Mouse (Mus musculus): Measurements from ENCODE around the gene Nr2e1. TPM values are rescaled to one million over a fixed set of nuclear protein-coding genes. Genes with fewer than 3 reads are reported as not detected.

Nr2e1 gene
- polyA plus RNA-seq, 1 experiment = not detected

DNA sequence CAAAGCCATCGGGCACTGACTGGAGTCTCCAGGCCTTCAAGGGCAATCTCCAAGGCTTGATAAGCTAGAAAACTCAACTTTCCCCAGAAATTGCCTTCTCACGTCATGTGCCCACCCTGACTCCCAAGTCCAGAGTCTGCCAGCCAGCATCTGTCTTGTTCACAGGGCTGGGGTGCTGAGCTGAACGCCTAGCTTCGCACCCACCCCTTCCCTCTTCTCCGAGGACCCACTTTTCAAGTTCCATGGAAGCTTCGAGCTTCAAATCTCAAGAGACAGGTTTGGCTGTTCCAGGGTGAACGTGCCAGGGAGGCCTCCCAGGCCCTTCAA is 2.5 kb downstream of the Nr2e1 start:
- no peak for DNase-seq
- Histone ChIP-seq H3K27ac (ENCODE audit: insufficient read depth, low read depth, low read length) (no peak overlapping the region), H3K4me3 (ENCODE audit: insufficient read depth, low read depth, low read length) (no peak overlapping the region), H3K36me3 (ENCODE audit: control insufficient read depth, insufficient read depth, low read length) (no peaks in the 10 kb centered on the region), H3K27me3 (replicated peaks; ENCODE audit: control insufficient read depth, insufficient read depth, low read length) (peaks cover 19% of the 10 kb centered on the region), H3K4me1 (ENCODE audit: control insufficient read depth, insufficient read depth, low read length) (no peaks in the 10 kb centered on the region)
- 17% methylated on average over 7 of the region's 7 CpGs for WGBS
- TF ChIP-seq CTCF (conservative IDR thresholded peaks at IDR 0.05; ENCODE audit: insufficient read depth, insufficient read length, low read depth, low read length) (no peak), POLR2A (IDR thresholded peaks at IDR 0.05; ENCODE audit: low read depth, low read length) (no peak)

GRCm38 (mm10) chr10:42580131-42580950 is 3.1 kb downstream of the Nr2e1 start:
- Histone ChIP-seq H3K27ac (ENCODE audit: insufficient read depth, low read depth, low read length) (no peak overlapping the region), H3K4me1 (ENCODE audit: control insufficient read depth, insufficient read depth, low read length) (no peaks in the 10 kb centered on the region), H3K27me3 (replicated peaks; ENCODE audit: control insufficient read depth, insufficient read depth, low read length) (peaks cover 19% of the 10 kb centered on the region), H3K4me3 (ENCODE audit: insufficient read depth, low read depth, low read length) (no peak overlapping the region), H3K36me3 (ENCODE audit: control insufficient read depth, insufficient read depth, low read length) (no peaks in the 10 kb centered on the region)
- no peak for DNase-seq
- TF ChIP-seq CTCF (conservative IDR thresholded peaks at IDR 0.05; ENCODE audit: insufficient read depth, insufficient read length, low read depth, low read length) (no peak), POLR2A (IDR thresholded peaks at IDR 0.05; ENCODE audit: low read depth, low read length) (no peak)
- 5% methylated on average over 29 of the region's 29 CpGs for WGBS

GRCm38 (mm10) chr10:42579475-42580130 is 3.8 kb downstream of the Nr2e1 start:
- no peak for DNase-seq
- H3K4me1 ChIP-seq (ENCODE audit: control insufficient read depth, insufficient read depth, low read length) = no peaks in the 10 kb centered on the region
- TF ChIP-seq POLR2A (IDR thresholded peaks at IDR 0.05; ENCODE audit: low read depth, low read length) (no peak), CTCF (conservative IDR thresholded peaks at IDR 0.05; ENCODE audit: insufficient read depth, insufficient read length, low read depth, low read length) (no peak)
- no peak overlapping the region for H3K27ac ChIP-seq (ENCODE audit: insufficient read depth, low read depth, low read length)
- peaks cover 19% of the 10 kb centered on the region for H3K27me3 ChIP-seq (replicated peaks; ENCODE audit: control insufficient read depth, insufficient read depth, low read length)
- WGBS = 3% methylated on average over 40 of the region's 41 CpGs
- no peaks in the 10 kb centered on the region for H3K36me3 ChIP-seq (ENCODE audit: control insufficient read depth, insufficient read depth, low read length)
- H3K4me3 ChIP-seq (ENCODE audit: insufficient read depth, low read depth, low read length) = no peak overlapping the region

DNA sequence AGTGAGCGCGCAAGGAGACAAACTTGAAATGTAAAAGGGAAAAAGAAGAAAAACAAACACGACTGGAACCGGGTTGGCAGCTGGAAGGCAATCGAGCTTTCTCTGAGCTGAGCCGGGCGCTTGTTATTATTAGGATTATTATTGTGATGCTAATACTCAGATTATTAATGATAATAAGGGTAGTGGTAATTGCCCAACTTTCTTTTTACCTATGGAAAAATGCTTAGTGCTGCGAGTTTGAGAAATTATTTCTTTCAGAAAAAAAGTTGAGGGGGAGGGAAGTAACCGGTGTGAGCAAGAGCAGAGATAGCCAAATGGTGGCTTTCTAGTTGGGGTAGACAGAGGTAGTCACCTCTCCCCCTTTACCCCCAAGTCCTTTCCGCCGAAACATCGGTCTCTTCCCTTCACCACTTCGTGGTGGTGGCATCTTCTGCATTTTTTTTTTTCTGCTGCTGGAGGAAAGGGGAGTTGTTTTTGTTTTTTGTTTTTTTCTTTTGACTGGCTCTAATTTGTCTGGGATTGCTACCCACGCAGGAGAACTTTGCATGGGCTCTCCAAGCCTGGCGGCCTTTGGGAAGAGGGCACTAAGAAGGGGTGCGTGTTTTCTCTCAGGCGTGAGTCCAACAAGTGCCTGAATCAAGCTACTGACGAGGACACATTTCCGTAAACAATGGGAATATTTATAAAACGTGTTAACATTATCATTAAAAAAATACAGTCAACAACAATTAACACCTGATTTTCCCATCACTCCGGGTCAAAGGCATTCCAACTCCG is 4.5 kb downstream of the Nr2e1 start:
- no peaks in the 10 kb centered on the region for H3K4me1 ChIP-seq (ENCODE audit: control insufficient read depth, insufficient read depth, low read length)
- WGBS = 8% methylated on average over 22 of the region's 22 CpGs
- H3K4me3 ChIP-seq (ENCODE audit: insufficient read depth, low read depth, low read length) = no peak overlapping the region
- TF ChIP-seq POLR2A (IDR thresholded peaks at IDR 0.05; ENCODE audit: low read depth, low read length) (no peak), CTCF (conservative IDR thresholded peaks at IDR 0.05; ENCODE audit: insufficient read depth, insufficient read length, low read depth, low read length) (no peak)
- no peak for DNase-seq
- H3K27me3 ChIP-seq (replicated peaks; ENCODE audit: control insufficient read depth, insufficient read depth, low read length) = peaks cover 13% of the 10 kb centered on the region
- no peaks in the 10 kb centered on the region for H3K36me3 ChIP-seq (ENCODE audit: control insufficient read depth, insufficient read depth, low read length)
- H3K27ac ChIP-seq (ENCODE audit: insufficient read depth, low read depth, low read length) = no peak overlapping the region

- Histone ChIP-seq H3K27me3 (replicated peaks; ENCODE audit: control insufficient read depth, insufficient read depth, low read length) (peaks cover 9% of the 10 kb centered on the region), H3K27ac (ENCODE audit: insufficient read depth, low read depth, low read length) (no peak overlapping the region), H3K36me3 (ENCODE audit: control insufficient read depth, insufficient read depth, low read length) (no peaks in the 10 kb centered on the region), H3K4me1 (ENCODE audit: control insufficient read depth, insufficient read depth, low read length) (no peaks in the 10 kb centered on the region), H3K4me3 (ENCODE audit: insufficient read depth, low read depth, low read length) (no peak overlapping the region)
- WGBS = 8% methylated on average over 15 of the region's 15 CpGs
- no peak for TF ChIP-seq POLR2A (IDR thresholded peaks at IDR 0.05; ENCODE audit: low read depth, low read length)
- no peak for TF ChIP-seq CTCF (conservative IDR thresholded peaks at IDR 0.05; ENCODE audit: insufficient read depth, insufficient read length, low read depth, low read length)
- no peak for DNase-seq
Measured at GRCm38 (mm10) chr10:42578281-42578675, 5.2 kb downstream of the Nr2e1 start.

- Histone ChIP-seq H3K27ac (ENCODE audit: insufficient read depth, low read depth, low read length) (no peak overlapping the region), H3K36me3 (ENCODE audit: control insufficient read depth, insufficient read depth, low read length) (no peaks in the 10 kb centered on the region), H3K27me3 (replicated peaks; ENCODE audit: control insufficient read depth, insufficient read depth, low read length) (peaks cover 8% of the 10 kb centered on the region), H3K4me3 (ENCODE audit: insufficient read depth, low read depth, low read length) (no peak overlapping the region), H3K4me1 (ENCODE audit: control insufficient read depth, insufficient read depth, low read length) (no peaks in the 10 kb centered on the region)
- 10% methylated on average over 15 of the region's 15 CpGs for WGBS
- DNase-seq = no peak
- TF ChIP-seq POLR2A (IDR thresholded peaks at IDR 0.05; ENCODE audit: low read depth, low read length) (no peak), CTCF (conservative IDR thresholded peaks at IDR 0.05; ENCODE audit: insufficient read depth, insufficient read length, low read depth, low read length) (no peak)
Measured at GRCm38 (mm10) chr10:42577525-42578280, 5.7 kb downstream of the Nr2e1 start.

Measured in kidney, adult 2 months (tissue).